Mouse (Mus musculus) frontal cortex, postnatal 25 days (tissue): ENCODE measurements around the gene Ralgps2.

Source experiments
- DNase-seq, 2 experiments: peaks; one replicate each; pipeline ENCODE4 v3.0.0; 2022; ENCODE audit warnings: low spot score in 2 of 2

Gene Ralgps2

DNA sequence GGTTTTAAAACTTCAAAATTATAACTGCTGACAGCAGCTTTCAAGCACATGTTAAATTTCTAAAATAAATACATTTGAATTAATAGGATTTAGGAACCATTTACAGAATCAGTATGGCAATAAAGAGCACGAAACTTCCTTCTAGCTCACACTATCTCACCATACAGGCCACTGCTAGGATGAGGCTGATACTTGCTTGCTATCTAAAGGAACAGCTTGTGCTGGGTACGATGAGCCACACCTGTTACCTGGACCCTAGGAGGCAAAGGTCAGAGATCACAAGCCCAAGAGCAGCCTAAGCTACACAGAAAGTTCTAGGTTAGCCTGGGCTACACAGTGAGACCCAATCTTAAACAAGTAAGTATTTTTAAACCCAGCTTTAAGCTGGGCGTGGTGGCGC, 30.2 kb downstream of the Ralgps2 start:
- no peak for DNase-seq

DNA sequence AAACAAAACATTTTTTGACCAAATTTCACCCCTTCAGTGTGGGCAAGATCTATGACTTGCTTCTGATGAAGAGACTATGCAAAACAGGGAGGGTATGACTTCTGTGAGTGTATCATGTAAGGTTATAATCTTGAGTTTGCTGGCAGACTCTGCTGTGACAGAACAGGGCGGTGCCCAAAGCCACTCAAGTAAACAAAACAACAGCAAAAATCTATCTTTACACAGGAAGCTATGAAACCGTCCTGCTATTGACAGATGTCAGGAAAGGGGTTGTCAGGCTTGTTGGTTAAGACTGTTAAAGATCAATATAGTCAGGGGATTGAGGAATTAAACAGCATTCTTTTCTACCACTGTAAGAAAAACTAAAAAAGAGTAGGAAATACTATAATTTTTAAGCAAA, 33.8 kb downstream of the Ralgps2 start:
- DNase-seq: no peak

DNA sequence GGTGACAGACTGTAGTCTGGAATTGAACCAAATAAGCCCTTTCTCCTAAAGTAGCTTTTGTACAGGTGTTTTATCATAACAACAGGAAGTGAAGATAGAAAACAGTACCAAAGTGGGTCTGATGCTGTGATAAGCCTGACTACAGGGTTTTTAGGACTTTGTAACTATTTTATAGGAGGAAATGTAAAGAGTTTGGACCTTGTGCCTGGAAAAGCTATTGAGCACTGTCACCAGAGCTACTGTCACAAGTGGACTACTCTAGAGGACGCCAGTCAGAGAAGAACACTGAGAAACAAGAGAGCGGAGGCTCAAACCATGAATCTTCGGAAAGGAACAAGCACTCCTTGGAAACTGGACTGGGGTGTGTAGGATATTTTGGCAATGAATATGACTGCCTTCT, 35.5 kb downstream of the Ralgps2 start:
- no peak for DNase-seq

DNA sequence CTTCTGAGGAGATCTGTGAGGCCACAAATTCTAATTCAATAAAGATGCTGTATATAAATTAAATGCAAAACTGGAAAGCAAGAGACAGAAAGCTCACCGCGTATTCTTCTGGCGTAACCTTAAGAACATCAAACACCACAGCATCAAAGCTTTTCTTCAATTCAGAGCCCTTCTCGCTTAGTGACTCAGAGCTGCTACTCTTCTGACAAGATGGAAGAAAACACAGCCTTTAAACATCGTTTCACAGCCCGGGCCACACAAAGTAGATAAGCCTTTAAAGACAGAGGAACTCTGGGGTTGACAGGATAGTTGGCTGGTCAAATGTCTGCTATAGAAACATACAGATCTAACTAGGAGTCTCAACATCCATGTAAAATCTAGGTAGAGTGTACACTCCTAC, 37.7 kb downstream of the Ralgps2 start:
- DNase-seq: no peak

GRCm38 (mm10) chr1:156891561-156891960, 47.9 kb downstream of the Ralgps2 start:
- no peak for DNase-seq

DNA sequence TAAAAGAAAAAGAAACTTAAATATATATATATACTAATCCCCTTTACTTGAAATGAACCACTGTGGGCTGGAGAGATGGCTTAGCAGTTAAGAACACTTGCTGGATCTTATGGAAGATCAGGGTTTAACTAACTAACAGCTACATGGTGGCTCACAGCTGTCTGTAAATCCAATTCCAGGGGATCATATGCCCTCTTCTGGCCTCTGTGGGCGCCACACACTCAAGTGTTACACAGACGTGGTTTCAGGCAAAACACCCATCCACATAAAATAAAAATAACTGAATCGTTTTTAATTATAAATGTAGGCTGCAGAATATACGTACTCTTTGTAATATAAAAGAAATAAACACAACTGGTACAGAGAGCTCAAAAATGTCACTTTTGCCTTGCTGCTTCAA, 50.6 kb downstream of the Ralgps2 start:
- no peak for DNase-seq

DNA sequence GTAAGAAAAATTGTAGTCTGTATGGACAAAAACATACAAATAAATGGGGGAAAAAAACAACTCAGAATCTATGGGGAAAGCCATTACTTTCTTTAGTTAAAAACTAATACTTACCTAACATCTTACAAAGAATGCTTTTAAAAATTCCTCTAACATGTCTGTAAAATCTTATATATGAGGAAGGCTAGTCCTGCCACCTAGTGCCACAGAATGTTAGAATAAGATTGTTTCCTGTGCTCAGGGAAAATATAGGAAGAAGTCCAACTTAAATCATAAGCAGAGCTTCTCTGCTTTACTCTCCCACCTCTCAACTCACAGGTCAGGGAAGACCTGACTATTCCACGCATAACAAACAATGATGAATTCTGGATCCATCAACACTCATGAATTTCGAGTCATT, 53.5 kb downstream of the Ralgps2 start:
- DNase-seq: no peak

DNA sequence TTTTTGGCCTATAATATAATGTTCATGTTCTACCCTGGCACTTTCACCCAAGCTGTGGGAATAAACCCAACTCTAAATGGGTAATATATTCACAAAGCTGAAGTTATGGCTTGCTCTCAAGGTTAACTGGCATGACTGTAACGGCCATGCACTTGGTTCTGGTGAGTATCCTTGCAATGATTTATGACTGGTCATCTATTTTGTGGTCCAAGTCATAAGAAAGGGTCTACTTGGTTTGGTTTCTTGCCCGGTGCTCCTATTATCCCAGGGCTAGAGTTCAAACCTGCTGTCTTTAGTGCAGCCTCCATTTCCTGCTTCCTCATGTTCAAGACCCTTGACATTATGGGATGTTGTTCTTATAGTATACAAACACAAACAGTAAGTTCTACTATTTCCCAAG, 54.6 kb downstream of the Ralgps2 start:
- DNase-seq: no peak

DNA sequence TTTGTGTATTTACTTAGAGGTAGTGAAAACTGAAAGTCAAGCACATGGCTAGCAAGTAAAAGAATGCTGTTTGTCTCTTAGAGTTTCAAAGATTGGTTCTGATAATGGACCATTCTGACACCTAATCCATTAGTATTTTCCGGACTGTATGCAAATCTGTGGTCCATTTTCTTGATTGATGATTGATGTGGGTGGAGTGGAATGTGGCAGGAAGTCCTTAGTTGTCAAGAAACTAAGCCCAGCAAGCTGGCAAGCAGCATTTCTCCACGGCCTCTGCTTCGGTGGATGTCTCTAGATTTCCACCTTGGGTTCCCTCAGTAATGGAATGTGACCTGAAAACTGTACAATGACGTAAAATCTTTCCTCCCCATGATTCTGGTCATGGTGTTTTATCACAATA, 68.8 kb downstream of the Ralgps2 start:
- DNase-seq: no peak

GRCm38 (mm10) chr1:156870028-156870427, 69.4 kb downstream of the Ralgps2 start:
- no peak for DNase-seq

DNA sequence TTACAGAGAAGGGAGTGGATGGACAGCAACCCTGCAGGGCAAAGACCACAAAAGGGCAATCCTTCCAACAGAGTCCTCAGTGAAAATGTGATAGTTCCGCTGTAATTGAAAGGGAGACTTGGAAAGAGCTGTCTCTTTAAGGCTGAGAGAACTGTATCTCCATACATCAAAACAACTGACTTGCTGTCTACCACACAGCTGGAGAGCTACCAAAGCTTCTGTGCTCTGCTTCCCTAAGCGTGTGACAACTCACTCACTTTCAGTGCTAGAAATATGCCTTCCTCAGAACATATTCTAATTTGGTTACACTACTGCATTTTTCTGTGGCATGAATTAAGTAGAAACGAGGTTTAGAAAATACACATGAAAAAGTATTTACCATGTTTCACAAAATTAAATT, 75.2 kb downstream of the Ralgps2 start:
- DNase-seq: no peak

DNA sequence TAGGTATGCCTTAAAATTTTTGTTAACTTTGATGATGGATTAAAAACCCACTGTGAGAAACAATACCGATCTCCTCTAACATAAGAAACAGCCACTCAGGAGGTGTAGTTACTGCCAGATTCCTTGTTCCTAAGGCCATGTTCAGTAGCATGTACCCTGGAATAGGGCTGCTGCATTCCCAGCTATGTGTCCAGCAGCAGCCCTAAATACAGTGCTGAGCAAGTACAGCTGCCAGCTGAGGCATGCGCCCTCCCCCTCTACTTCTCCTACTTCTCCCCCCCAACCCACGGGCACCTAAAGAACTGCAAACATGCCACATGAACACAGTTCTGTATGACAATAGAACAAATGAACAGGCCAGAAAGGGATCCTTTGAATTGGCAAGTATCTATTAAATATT, 75.7 kb downstream of the Ralgps2 start:
- DNase-seq: no peak

DNA sequence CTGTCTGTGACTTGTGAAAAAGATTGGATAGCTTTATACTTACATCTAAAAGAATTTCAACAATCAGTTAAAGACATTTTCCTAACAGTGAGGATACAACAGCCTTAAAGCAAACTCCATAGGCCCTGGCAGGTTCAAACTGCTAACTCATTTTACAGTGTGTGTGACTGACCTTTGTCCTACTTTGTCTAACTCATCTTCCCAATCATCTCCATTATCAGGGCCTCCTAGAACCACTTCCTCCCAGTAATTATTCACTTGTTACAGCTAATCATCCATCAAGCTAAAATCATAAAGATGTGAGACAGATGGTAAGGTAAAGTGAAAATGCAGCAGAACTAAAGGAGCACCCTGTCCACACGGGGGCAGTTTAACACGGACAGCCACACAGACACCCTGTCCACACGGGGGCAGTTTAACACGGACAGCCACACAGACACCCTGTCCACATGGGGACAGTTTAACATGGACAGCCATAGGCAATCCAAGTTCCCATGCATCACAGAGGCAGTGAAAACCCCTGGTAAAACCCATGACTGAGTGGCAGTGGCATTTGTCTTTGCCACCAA, 77.9 kb downstream of the Ralgps2 start:
- DNase-seq: no peak

DNA sequence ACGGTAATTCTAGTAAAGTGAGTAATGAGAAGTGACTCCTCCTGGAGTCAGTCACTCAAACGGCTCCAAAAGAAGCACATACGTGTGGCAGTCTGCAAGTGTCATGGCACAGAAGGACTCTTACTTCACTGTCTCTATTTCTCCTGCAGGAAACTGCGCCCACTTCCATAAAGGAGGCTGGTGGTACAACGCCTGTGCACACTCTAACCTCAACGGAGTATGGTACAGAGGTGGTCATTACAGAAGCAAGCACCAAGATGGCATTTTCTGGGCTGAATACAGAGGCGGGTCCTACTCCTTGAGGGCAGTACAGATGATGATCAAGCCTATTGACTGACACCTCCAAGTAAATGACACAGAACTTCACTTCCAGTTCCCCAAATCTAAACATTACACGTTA, 79.2 kb downstream of the Ralgps2 start:
- no peak for DNase-seq

DNA sequence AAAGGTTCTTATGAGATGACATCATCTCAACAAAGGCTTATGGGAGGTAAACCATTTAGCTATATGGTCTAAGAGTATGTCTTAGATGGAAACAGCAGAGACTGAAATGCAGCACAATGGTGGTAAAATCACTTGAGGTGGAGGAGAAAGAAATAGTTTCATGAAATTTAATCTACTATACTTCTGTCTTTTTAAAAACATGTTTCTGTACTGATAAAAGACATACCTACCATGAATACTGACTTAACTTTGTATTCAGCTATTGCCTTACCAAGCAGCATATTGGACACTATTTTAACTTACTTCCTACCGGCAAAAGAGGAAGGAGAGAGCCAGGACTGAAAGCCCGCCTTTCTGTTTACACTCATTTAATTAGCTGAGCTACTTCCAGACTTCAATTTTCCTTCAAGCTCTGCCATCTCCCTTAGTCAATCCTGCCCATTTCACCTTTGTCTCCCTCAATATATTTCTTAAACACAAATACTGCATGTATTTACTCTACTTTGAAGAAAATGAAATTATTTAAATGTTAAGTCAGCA, 79.6 kb downstream of the Ralgps2 start:
- no peak for DNase-seq

DNA sequence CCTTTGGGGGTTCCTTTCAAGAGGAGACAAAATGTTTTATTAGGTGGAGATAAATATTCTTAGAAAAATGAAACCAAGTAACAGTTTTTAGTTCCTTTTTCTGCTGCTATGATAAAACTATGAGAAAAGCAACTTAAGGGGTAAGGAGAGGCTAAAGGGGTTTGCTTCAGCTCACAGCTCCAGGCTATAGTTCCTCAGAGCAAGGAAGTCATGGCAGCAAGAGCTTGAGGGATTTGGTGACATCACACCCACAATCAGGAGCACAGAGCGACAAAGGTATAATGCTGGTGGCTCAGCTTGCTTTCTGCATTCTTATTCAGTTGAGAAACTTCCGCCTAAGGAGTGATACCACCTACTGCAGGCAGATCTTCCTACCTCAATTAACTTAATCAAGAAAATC, 80.3 kb downstream of the Ralgps2 start:
- no peak for DNase-seq

DNA sequence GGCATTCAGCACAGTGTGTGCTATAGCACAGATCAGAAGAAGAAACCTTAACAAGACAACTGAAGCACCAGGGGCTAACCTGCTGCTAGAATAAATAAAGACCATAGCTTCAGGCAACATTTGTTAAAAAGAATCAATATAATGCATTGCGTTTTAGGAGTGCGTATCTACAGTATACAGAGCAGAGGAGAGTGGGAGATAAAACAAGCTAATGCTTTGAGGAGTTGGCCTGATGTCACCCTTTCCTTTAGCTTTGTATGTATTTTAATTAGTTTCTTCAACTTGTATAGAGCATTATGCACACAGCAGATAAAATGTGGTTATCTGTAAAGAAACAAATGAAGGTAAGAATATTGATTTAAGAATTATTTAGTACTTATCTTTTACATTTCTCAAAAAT, 82.8 kb downstream of the Ralgps2 start:
- DNase-seq: no peak

DNA sequence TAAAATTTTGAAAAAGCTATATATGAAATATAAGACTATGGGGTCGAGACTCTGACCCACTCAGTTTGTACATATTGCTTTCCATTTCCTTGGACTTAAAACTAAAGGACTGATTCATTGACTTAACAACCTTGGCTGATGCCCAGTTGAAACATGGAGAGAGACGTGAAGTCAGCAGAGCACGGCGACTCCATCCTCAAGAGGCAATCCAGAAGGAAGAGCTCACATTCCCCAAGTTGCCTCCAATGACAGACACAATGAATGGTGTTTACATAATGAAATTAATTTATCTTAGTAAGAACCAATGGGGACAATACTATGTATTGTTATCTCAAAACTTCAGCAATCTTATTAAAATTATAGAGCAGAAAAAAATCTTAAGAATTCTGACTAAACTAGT, 84.9 kb downstream of the Ralgps2 start:
- DNase-seq: no peak

DNA sequence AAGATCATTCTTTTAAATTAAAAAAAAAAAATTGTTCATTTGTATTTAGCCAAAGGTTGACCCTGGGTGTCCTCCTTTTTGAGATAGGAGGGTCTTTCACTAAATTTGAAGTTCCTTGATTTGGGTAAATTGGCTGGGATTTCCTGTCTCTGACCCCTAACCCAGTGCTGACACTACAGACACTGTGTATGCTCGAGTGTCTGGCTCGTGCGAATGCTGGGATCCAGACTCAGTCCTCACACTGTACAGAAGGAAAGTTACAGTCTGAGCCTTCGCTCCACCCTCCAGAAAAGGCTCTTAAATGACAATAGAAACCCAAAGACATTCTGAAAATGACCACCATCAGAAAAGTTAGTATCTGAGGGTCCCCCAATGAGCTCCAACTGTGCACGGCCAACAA, 86.6 kb downstream of the Ralgps2 start:
- no peak for DNase-seq

DNA sequence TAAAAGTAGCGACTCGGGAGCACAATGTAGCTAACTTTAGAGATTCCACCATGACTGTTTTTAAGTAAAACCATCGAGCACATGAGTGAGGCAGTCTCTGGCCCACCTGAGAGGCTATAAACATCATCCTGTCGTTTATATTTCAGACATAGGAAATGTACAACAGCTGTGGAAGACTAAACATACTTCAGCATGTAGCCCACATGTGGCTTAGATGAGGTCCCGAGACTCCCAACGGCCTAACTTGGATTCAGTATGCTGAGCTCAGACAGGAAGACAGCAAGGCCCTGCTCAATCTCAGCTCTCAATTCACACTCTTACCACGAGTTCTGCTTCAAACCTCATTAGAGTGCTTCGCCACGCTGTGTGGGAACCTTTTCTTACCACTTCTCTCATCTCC, 87.0 kb downstream of the Ralgps2 start:
- no peak for DNase-seq

- no peak for DNase-seq
Observed at GRCm38 (mm10) chr1:156847098-156847497, 92.3 kb downstream of the Ralgps2 start.

DNA sequence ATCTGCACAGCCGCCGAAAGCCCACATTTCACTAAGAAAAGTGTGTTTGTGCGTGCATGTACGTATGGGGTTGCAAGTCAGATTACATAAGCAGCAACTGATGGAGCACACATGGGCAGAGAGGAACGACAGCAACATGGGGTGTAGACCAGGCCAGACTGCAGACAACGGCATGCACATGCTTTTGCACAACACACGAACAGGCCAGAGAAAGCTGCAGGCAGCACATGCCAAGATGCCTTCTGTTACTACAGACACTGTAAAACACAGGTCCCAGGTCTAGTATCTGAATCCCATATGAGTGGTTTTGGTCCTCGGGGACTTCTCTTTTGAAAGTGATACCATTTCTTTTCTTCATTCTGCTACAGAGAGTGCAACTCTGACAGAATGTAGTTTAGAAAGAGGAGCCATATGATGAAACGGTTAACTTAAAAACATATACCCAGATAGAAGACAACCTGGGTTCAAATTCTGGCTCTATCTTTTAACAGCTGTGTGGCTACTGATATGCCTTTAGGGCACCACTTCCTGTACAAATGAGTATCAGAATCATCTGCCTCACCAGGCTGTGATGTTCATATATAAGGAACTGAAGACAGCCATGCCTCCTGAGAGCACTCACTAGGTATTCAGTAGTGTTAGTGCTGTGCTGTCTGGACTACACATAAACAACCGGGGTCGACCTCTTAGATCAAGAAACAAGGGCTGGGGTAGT, 97.6 kb downstream of the Ralgps2 start:
- no peak for DNase-seq

- DNase-seq: no peak
Observed at GRCm38 (mm10) chr1:156838695-156839094, 100.7 kb downstream of the Ralgps2 start.

GRCm38 (mm10) chr1:156838177-156838576, 101.2 kb downstream of the Ralgps2 start, which contains the start of gene Angptl1:
Gene Angptl1 (plus strand): TSS chr1:156838562.
- DNase-seq: no peak
